Mouse (Mus musculus) forebrain, postnatal 0 days (tissue): Measurements from ENCODE around the gene Lrrc46. TPM values are rescaled to one million over a fixed set of nuclear protein-coding genes. Genes with fewer than 3 reads are reported as not detected.
A peak's percentile ranks its signal among the peaks of the same experiment; 100 is the strongest.

ENCODE experiments used
- ATAC-seq: fragments of 200-750 bp; cut with Nextera tagmentation; 2 replicates; pipeline ENCODE4 v1.8.0; 2017; ENCODE audit warnings: mild to moderate bottlenecking, moderate library complexity
- DNase-seq: peaks from one replicate; pipeline ENCODE4 v3.0.0-alpha.2; 2015
- H3K27ac ChIP-seq: fragments of 300-500 bp; sonication (generic); 2 replicates; pipeline ENCODE4 v1.5.1; 2014; ENCODE audit warnings: low read depth, mild to moderate bottlenecking, antibody characterized with exemption, low read length, moderate library complexity, mixed read lengths
- H3K27me3 ChIP-seq: fragments of 300-500 bp; sonication (generic); 2 replicates; pipeline ENCODE4 v1.6.1; 2014; ENCODE audit warnings: mild to moderate bottlenecking, low read length, mixed read lengths; ENCODE audit not compliant: insufficient read depth
- H3K36me3 ChIP-seq: fragments of 300-500 bp; sonication (generic); 2 replicates; pipeline ENCODE4 v1.6.1; 2014; ENCODE audit warnings: mild to moderate bottlenecking, moderate library complexity; ENCODE audit not compliant: insufficient read depth
- H3K4me1 ChIP-seq: fragments of 300-500 bp; sonication (generic); 2 replicates; pipeline ENCODE4 v1.6.1; 2014; ENCODE audit warnings: antibody characterized with exemption; ENCODE audit not compliant: insufficient read depth
- H3K4me2 ChIP-seq: fragments of 300-500 bp; sonication (generic); 2 replicates; pipeline ENCODE4 v1.6.1; 2014; ENCODE audit warnings: low read depth, mild to moderate bottlenecking, moderate library complexity
- H3K4me3 ChIP-seq: fragments of 300-500 bp; sonication (generic); 2 replicates; pipeline ENCODE4 v1.5.1; 2014; ENCODE audit warnings: low read depth, low read length, mixed read lengths
- H3K9ac ChIP-seq: fragments of 300-500 bp; sonication (generic); 2 replicates; pipeline ENCODE4 v1.6.1; 2014; ENCODE audit warnings: mild to moderate bottlenecking
- H3K9me3 ChIP-seq: fragments of 300-500 bp; sonication (generic); 2 replicates; pipeline ENCODE4 v1.6.1; 2016; ENCODE audit warnings: low read length
- CTCF ChIP-seq: sonication (generic); IDR thresholded peaks from 2 replicates; pipeline ENCODE4 v1.5.1; 2016; ENCODE audit warnings: antibody characterized with exemption, control low read depth, low read depth
- WGBS: fragments of 180-500 bp; shearing (Covaris S2); extraction: QIAGEN DNeasy Blood & Tissue Kit; methylation state at CpG from one replicate; pipeline ENCODE4 v1.1.7; 2014; 5-methylcytosine and 5-hydroxymethylcytosine counted together
- polyA plus RNA-seq: library from polyadenylated mRNA; unstranded; fragments of >200 nt; fragmentation: Nextera tagmentation; extraction: Ambion mirVana; gene quantifications from 2 replicates; pipeline ENCODE4 v1.2.1, GENCODE M21; 2015
- total RNA-seq: library from RNA; depleted of rRNA; stranded (reverse); fragments of >200 nt; gene quantifications from 2 replicates; pipeline ENCODE4 v1.2.3, GENCODE M21; 2014

Gene Lrrc46
- total and polyA plus RNA-seq, 2 experiments from 2014 or later = 1.6 to 5.8 TPM

DNA sequence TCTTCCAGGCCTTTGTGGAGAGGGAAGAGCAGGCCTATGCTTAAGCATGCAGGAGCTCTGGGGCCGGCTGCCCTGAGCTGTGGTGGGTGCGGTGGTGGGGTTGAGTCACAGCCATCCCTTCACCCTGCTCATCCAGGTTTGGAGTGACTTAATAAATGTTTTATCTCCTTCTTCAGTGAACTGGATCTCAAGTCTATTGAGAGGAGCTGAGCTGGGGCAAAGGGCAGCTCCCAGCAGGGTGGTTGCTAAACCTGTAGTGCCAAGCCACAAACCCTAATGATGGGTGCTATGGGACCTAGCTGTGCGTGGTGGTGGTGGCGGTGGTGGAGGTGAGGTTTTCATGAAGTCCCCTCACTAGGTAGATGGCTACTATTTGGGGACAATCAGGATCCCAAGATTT lies 7.4 kb downstream of the Lrrc46 start:
- Histone ChIP-seq H3K27ac (no peak overlapping the region), H3K9ac (no peak overlapping the region), H3K4me3 (no peak overlapping the region), H3K4me1 (peaks cover 6% of the 10 kb centered on the region; the same call in 1 of the 2 replicates), H3K9me3 (no peaks in the 10 kb centered on the region), H3K4me2 (no peak overlapping the region), H3K36me3 (no peaks in the 10 kb centered on the region), H3K27me3 (no peaks in the 10 kb centered on the region)
- ATAC-seq (no peak), DNase-seq (no peak)
- TF ChIP-seq CTCF = no peak
- 94% methylated on average over 4 of the region's 4 CpGs for WGBS

DNA sequence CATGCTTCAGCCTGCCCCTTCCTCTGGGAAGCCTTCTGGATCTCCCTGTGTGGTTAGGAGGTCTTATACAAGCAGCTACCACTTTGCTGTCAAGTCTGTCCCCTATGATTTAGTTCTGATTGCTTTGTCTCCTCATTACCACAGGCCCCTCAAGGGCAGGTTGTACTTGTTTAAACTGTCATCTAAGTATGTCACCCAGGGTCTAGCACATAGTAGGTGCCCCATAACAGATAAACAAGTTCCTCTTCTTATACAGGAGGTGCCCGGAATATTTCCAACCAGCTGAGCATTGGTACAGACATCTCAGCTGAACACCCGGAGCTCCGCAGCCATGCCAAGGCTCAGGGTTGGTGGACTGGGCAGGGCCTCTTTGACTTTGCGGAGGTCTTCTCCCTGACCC lies 8.7 kb downstream of the Lrrc46 start:
- DNase-seq = no peak
- TF ChIP-seq CTCF = no peak
- no peak overlapping the region for H3K4me3 ChIP-seq
- no peaks in the 10 kb centered on the region for H3K9me3 ChIP-seq
- peaks cover 6% of the 10 kb centered on the region; the same call in 1 of the 2 replicates for H3K4me1 ChIP-seq
- no peak overlapping the region for H3K27ac ChIP-seq
- 96% methylated on average over 4 of the region's 4 CpGs for WGBS
- no peaks in the 10 kb centered on the region for H3K36me3 ChIP-seq
- no peak overlapping the region for H3K9ac ChIP-seq
- no peak overlapping the region for H3K4me2 ChIP-seq
- no peaks in the 10 kb centered on the region for H3K27me3 ChIP-seq
- ATAC-seq = no peak

DNA sequence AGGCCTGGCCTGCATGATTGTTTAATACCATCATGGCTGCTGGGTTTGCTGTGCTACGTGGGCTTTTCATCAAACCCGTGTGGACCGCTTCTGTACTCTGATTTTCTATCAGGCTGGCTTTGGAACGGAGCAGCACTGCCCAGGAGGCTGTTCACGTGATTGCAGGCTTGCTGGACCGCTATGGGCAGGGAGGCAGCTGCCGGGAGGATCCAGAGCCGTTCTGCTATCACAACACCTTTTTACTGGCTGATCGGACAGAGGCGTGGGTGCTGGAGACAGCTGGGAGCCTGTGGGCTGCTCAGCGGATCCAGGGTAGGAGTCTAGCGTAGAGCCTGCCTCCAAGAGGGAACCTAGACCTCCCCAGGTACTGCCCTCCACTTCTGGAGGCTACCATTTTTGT lies 9.2 kb downstream of the Lrrc46 start:
- H3K27me3 ChIP-seq = no peaks in the 10 kb centered on the region
- WGBS = 86% methylated on average over 12 of the region's 12 CpGs
- no peak overlapping the region for H3K4me3 ChIP-seq
- no peak overlapping the region for H3K4me2 ChIP-seq
- H3K36me3 ChIP-seq = no peaks in the 10 kb centered on the region
- TF ChIP-seq CTCF = no peak
- H3K9ac ChIP-seq = no peak overlapping the region
- DNase-seq (no peak), ATAC-seq (no peak)
- H3K4me1 ChIP-seq = peaks cover 6% of the 10 kb centered on the region; the same call in 1 of the 2 replicates
- H3K27ac ChIP-seq = no peak overlapping the region
- no peaks in the 10 kb centered on the region for H3K9me3 ChIP-seq

DNA sequence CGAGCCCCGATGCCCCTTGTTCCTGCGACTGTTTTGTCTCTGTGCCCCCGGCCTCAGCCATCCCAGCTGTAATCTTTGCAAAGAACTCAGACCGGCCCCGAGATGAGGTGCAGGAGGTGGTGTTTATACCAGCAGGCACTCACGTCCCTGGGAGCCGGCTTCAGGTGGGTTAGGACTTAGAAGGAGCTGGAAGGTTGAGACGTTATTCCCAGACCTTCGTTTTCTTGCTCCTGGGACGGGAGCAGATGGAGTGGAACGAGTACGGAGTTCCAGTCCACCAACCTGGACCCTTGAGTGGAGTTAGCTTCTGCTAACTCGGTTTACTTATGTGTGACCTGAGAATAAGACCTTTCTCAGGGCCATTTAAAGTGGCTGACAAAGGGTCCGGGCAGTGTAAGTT lies 10.8 kb downstream of the Lrrc46 start:
- 18% methylated on average over 15 of the region's 15 CpGs for WGBS
- H3K9me3 ChIP-seq = no peaks in the 10 kb centered on the region
- DNase-seq (no peak), ATAC-seq (no peak)
- no peaks in the 10 kb centered on the region for H3K27me3 ChIP-seq
- peak overlapping the region; percentile 57; the same call in 1 of the 2 replicates for H3K9ac ChIP-seq
- peak overlapping the region; percentile 75 for H3K4me2 ChIP-seq
- peaks cover 6% of the 10 kb centered on the region; the same call in 1 of the 2 replicates for H3K4me1 ChIP-seq
- peak overlapping the region; percentile 59 for H3K4me3 ChIP-seq
- TF ChIP-seq CTCF = no peak
- no peak overlapping the region for H3K27ac ChIP-seq
- H3K36me3 ChIP-seq = no peaks in the 10 kb centered on the region

DNA sequence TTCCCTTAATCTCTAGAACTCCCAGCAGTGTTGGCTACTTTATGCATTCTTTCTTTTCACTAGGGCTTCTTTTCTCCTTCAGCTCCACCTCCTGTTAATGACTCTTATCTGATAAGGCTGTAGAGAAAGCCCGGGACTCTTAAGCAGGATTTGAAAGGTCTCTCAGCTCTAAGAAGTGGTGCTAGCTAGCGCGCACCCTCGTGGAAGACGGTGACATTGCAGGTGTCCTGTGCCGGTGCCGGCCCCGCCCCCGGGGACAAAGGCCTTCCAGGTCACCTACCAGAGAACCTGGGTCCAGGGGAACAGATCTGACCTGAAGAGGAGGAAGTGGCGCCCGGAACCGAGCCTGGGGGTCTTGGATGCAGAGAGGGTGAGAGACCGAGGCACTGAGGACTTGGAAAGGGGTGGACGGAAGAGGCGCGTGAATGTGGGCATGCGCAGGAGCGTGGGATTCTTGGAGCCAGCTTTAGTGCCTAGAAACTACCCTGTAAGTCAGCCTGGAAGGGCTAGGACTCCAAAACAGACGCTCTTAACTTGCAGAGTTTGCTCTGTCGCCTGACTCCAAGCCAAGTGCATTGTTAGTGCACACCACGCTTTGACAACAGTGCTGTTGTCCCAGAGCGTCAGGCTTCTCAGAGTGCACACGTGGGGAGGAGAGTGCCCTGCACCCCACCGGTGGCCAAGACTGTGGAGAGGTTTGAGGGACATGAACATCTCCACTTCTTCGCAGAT lies 11.4 kb downstream of the Lrrc46 start, which contains the start of gene Scrn2:
Scrn2 (plus strand) TSS at position 253 of the 732 bp plus-strand sequence.
- peak; percentile 92 for ATAC-seq
- DNase-seq = peak; percentile 91
- H3K9me3 ChIP-seq = no peaks in the 10 kb centered on the region
- no peaks in the 10 kb centered on the region for H3K36me3 ChIP-seq
- H3K27ac ChIP-seq = no peak within 1 kb of the TSS
- H3K4me1 ChIP-seq = peaks cover 6% of the 10 kb centered on the region; the same call in 1 of the 2 replicates
- H3K9ac ChIP-seq = peak within 1 kb of the TSS; percentile 57
- 1% methylated on average over 25 of the region's 25 CpGs for WGBS
- peak; percentile 90 for TF ChIP-seq CTCF
- peak within 1 kb of the TSS; percentile 75 for H3K4me2 ChIP-seq
- H3K4me3 ChIP-seq = peak within 1 kb of the TSS; percentile 59
- 0 out of 2 replicates have a peak, but pooled peaks cover under 1% of the 10 kb centered on the region for H3K27me3 ChIP-seq

DNA sequence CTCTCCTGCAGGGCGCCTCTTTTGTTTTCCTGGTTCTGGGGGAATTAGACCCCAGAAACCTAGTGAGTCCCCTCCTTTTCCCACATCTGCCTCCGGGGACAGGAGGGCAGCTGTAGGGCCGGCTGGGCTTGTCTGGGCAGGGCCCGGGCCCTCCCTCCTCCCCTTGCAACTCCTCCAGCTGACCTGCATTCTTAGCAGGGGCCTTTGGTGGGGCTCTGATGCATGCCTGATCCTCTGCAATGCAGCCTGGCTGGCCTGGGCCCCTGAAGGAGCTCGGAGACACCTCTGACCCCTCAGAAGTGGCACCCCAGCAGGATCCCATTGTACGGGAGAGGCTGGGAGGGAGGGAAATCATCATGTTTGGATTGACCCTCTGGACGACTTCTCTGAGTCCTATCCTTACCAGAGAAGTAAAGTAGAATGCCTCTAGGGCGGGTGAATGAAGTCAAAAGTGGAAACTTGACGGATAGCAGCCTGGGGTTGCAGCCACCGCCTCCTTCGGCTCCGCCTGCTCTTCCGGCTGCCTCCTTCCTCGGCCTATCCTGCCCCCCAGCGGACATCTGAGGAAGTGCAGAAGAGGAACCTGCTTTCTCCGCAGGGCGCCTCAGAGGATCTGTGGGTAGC lies 15.4 kb downstream of the Lrrc46 start:
- no peak overlapping the region for H3K27ac ChIP-seq
- H3K9ac ChIP-seq = no peak overlapping the region

DNA sequence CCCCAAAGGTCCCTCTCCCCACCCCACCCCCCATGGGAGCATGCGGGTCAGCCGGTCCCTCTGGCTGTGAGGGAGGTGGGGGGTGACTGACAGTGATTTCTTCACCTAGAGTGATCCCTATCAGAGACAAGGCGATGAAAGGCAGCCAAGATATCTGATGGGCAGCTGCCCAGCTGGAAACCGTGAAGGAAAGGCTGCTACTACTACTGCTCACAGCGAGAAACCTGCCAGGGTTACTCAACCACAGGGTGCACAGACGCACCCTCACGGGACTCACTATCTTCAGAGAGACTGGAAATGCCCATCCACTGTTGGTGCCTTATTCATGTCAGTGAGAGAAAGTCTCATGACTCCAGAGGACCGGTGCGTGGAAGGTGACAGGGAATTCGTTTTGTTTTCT lies 16.2 kb downstream of the Lrrc46 start:
- Histone ChIP-seq H3K9ac (no peak overlapping the region), H3K27ac (no peak overlapping the region), H3K27me3 (peaks cover 49% of the 10 kb centered on the region), H3K4me2 (no peak overlapping the region), H3K9me3 (no peaks in the 10 kb centered on the region), H3K36me3 (no peaks in the 10 kb centered on the region), H3K4me3 (no peak overlapping the region), H3K4me1 (no peaks in the 10 kb centered on the region; the same call in 1 of the 2 replicates)
- 24% methylated on average over 10 of the region's 10 CpGs for WGBS
- no peak for TF ChIP-seq CTCF
- ATAC-seq (no peak), DNase-seq (no peak)

More for the DNA sequence above, 15.4 kb downstream of the Lrrc46 start:
- peak; percentile 60 for ATAC-seq
- WGBS = 2% methylated on average over 17 of the region's 17 CpGs
- peak overlapping the region; percentile 21 for H3K4me3 ChIP-seq
- TF ChIP-seq CTCF = peak; percentile 98
- DNase-seq = peak; percentile 92
- peak overlapping the region; percentile 47 for H3K4me2 ChIP-seq
- H3K36me3 ChIP-seq = no peaks in the 10 kb centered on the region
- peaks cover 40% of the 10 kb centered on the region for H3K27me3 ChIP-seq
- peaks cover 6% of the 10 kb centered on the region for H3K4me1 ChIP-seq
- H3K9me3 ChIP-seq = no peaks in the 10 kb centered on the region
